Mouse (Mus musculus) erythroid progenitor cell, adult 5-6 weeks (primary cell): ENCODE results near the gene Adprm. TPM values are rescaled to one million over a fixed set of nuclear protein-coding genes. Genes with fewer than 3 reads are reported as not detected.

Experiments
- ATAC-seq: replicated peaks from 2 replicates; pipeline ENCODE4 v1.8.0; 2016; ENCODE audit warnings: moderate number of reproducible peaks, mild to moderate bottlenecking, moderate TSS enrichment, inconsistent platforms; ENCODE audit not compliant: poor library complexity, low FRiP score, severe bottlenecking
- total RNA-seq, 2 experiments: library from RNA; stranded (forward) in 1 of 2; stranded (reverse) in 1 of 2; fragments of 150-400 nt in 1 of 2; fragments of 186-747, 209-891 nt in 1 of 2; gene quantifications; 2 replicates each; pipeline versions ENCODE4 v1.2.3 to v1.2.4; 2015 to 2017; ENCODE audit warnings: low replicate concordance in 2 of 2

The Adprm gene
- total RNA-seq, 2 experiments from 2014 or later = 8.5 to 34.8 TPM

DNA sequence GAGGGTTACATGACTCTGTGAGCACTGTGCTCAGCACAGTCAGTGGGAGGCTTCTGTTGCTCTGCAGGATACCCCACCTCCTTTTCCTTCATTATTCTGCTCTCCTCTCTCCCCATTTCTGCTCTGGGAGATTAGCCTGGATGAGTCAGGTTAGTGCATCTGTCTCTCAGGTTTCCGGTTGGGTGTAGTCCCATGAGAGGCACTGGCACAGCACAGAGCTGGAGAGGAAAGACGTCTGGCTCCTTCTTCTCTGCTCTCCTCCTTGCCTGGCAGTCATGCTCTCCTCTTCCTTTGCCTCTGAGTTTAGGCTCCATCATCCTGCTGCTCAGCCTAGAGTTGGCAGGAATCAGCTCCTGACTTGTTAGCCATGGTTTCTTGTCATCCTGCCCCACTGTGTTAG, 60.2 kb downstream of the Adprm start:
- ATAC-seq = no peak

Other genes starting within 250 kb of the Adprm start
- gene Pirt, start 140.6 kb downstream of the Adprm start, total RNA-seq (2015; ENCODE audit: low replicate concordance) = not detected in 2 replicates
- not detected in 2 replicates for gene Pirt, start 140.6 kb downstream of the Adprm start, total RNA-seq (2017; ENCODE audit: low replicate concordance)
- gene Tmem238l, start 96.0 kb downstream of the Adprm start, total RNA-seq (2015; ENCODE audit: low replicate concordance) = not detected in 2 replicates
- not detected in 2 replicates for gene Tmem238l, start 96.0 kb downstream of the Adprm start, total RNA-seq (2017; ENCODE audit: low replicate concordance)
- 2.9 and 3.8 TPM in 2 replicates for gene Tmem220, start 27.4 kb downstream of the Adprm start, total RNA-seq (2015; ENCODE audit: low replicate concordance)
- gene Tmem220, start 27.4 kb downstream of the Adprm start, total RNA-seq (2017; ENCODE audit: low replicate concordance) = 1.3 TPM in 1 of 2 replicates, not detected in the other
- 2.5 TPM in 1 of 2 replicates, not detected in the other for gene Sco1, start 76 bp upstream of the Adprm start, total RNA-seq (2015; ENCODE audit: low replicate concordance)
- 2.2 and 2.9 TPM in 2 replicates for gene Sco1, start 76 bp upstream of the Adprm start, total RNA-seq (2017; ENCODE audit: low replicate concordance)
- not detected in 2 replicates for gene Myh3, start 25.7 kb upstream of the Adprm start, total RNA-seq (2015; ENCODE audit: low replicate concordance)
- gene Myh3, start 25.7 kb upstream of the Adprm start, total RNA-seq (2017; ENCODE audit: low replicate concordance) = not detected in 2 replicates
- gene Myh2, start 118.4 kb upstream of the Adprm start, total RNA-seq (2015; ENCODE audit: low replicate concordance) = not detected in 2 replicates
- not detected in 2 replicates for gene Myh2, start 118.4 kb upstream of the Adprm start, total RNA-seq (2017; ENCODE audit: low replicate concordance)
- not detected in 2 replicates for gene Myh1, start 147.5 kb upstream of the Adprm start, total RNA-seq (2015; ENCODE audit: low replicate concordance)
- gene Myh1, start 147.5 kb upstream of the Adprm start, total RNA-seq (2017; ENCODE audit: low replicate concordance) = not detected in 2 replicates
- gene Myh4, start 185.4 kb upstream of the Adprm start, total RNA-seq (2015; ENCODE audit: low replicate concordance) = not detected in 2 replicates
- gene Myh4, start 185.4 kb upstream of the Adprm start, total RNA-seq (2017; ENCODE audit: low replicate concordance) = not detected in 2 replicates
- not detected in 2 replicates for gene Myh8, start 224.5 kb upstream of the Adprm start, total RNA-seq (2015; ENCODE audit: low replicate concordance)
- gene Myh8, start 224.5 kb upstream of the Adprm start, total RNA-seq (2017; ENCODE audit: low replicate concordance) = not detected in 2 replicates